Mouse (Mus musculus) C2C12 (cell line): ENCODE results near the gene Gramd1b. TPM values are rescaled to one million over a fixed set of nuclear protein-coding genes. Genes with fewer than 3 reads are reported as not detected.

Experiments used
- H3K27me3 ChIP-seq: one replicate; pipeline ENCODE4 v1.6.1; 2011; ENCODE audit not compliant: control insufficient read depth, insufficient read depth, insufficient read length
- H3K36me3 ChIP-seq: one replicate; pipeline ENCODE4 v1.6.1; 2011; ENCODE audit not compliant: control insufficient read depth, insufficient read depth
- H3K4me3 ChIP-seq: one replicate; pipeline ENCODE4 v1.5.1; 2011; ENCODE audit warnings: mild to moderate bottlenecking, control low read depth; ENCODE audit not compliant: poor library complexity, insufficient read depth, severe bottlenecking
- H3K79me2 ChIP-seq: one replicate; pipeline ENCODE4 v1.6.1; 2011; ENCODE audit not compliant: control insufficient read depth, insufficient read depth
- H3K79me3 ChIP-seq: one replicate; pipeline ENCODE4 v1.6.1; 2011; ENCODE audit warnings: low read depth, control low read depth
- H3ac ChIP-seq: one replicate; pipeline ENCODE3; 2011; ENCODE audit warnings: low read depth; ENCODE audit not compliant: control insufficient read depth, insufficient read length
- CEBPB ChIP-seq: IDR thresholded peaks from one replicate; pipeline ENCODE4 v1.6.1; 2011; ENCODE audit warnings: low read depth, mild to moderate bottlenecking, control low read depth, moderate library complexity
- CTCF ChIP-seq: IDR thresholded peaks from one replicate; pipeline ENCODE4 v1.5.1; 2011; ENCODE audit not compliant: control insufficient read depth, insufficient read depth, insufficient read length
- FOSL1 ChIP-seq: IDR thresholded peaks from one replicate; pipeline ENCODE4 v1.8.0; 2011; ENCODE audit warnings: mild to moderate bottlenecking, low read length; ENCODE audit not compliant: poor library complexity, insufficient read depth, severe bottlenecking
- MAX ChIP-seq: IDR thresholded peaks from one replicate; pipeline ENCODE4 v1.6.1; 2011; ENCODE audit warnings: mild to moderate bottlenecking, control low read depth
- MYOD1 ChIP-seq: IDR thresholded peaks from one replicate; pipeline ENCODE4 v1.6.1; 2011; ENCODE audit warnings: low read depth; ENCODE audit not compliant: control insufficient read depth, insufficient read length
- MYOG ChIP-seq: IDR thresholded peaks from one replicate; pipeline ENCODE4 v1.6.1; 2011; ENCODE audit not compliant: control insufficient read depth, insufficient read length; ENCODE audit errors: extremely low read depth
- USF1 ChIP-seq: IDR thresholded peaks from one replicate; pipeline ENCODE4 v1.6.1; 2011; ENCODE audit warnings: low read depth, mild to moderate bottlenecking, control low read depth, moderate library complexity
- polyA plus RNA-seq: library from polyadenylated mRNA; unstranded; fragments of >200 nt; fragmentation: generic; extraction: Trizol; gene quantifications from one replicate; pipeline ENCODE4 v1.2.1, GENCODE M21; 2012; ENCODE audit warnings: missing spikeins

Gramd1b gene
- polyA plus RNA-seq, 1 experiment: 3.7 TPM

DNA sequence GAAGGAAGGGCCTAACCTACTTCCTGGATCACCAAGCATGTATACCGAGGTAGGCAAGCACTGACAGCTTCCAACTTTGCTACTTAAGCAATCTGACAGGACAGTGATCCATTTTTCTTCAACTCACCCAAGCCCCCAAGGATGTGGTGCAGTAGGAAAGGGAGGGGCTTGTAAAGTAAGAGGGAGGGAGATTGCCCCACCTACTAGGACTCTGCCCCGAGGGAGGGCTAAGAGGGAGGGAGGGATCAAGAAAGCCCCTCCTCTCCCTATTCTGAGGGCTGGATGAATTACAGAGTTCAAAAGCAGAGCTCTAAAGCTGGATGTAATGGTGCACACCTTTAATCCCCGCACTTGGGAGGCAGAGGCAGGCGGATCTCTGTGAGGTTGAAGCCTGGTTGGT is 117.6 kb downstream of the Gramd1b start:
- H3K79me2 ChIP-seq: no peaks in the 10 kb centered on the region
- no peak overlapping the region for H3K4me3 ChIP-seq
- no peaks in the 10 kb centered on the region for H3K36me3 ChIP-seq
- no peaks in the 10 kb centered on the region for H3K27me3 ChIP-seq
- no peaks in the 10 kb centered on the region for H3K79me3 ChIP-seq
- TF ChIP-seq USF1 (no peak), CTCF (no peak), CEBPB (no peak), MYOG (no peak), FOSL1 (no peak), MAX (no peak), MYOD1 (no peak)
- H3ac ChIP-seq: no peak overlapping the region

DNA sequence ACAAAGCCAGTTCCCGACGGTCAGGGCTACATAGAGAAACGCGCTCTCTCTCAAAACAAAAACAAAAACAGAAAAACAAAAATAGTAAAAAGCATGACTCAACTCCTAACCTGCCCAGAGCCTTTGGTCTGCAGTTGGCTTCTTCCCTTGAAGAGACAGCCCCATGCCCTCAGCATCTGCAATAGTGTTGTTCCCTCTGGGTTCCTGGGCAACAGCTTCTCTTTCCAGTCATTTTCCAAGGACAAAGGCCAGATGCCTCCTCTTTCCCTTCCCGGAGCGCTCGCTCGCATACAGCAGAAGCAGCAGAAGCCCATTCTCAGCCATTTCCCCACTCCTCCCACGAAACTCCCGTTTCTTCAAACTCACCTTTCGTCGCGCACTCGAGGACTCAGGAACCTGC is 118.3 kb downstream of the Gramd1b start:
- Histone ChIP-seq H3K79me2 (no peaks in the 10 kb centered on the region), H3ac (no peak overlapping the region), H3K36me3 (no peaks in the 10 kb centered on the region), H3K4me3 (no peak overlapping the region), H3K79me3 (no peaks in the 10 kb centered on the region), H3K27me3 (no peaks in the 10 kb centered on the region)
- TF ChIP-seq MAX (no peak), CTCF (no peak), FOSL1 (no peak), CEBPB (no peak), USF1 (no peak), MYOD1 (no peak), MYOG (no peak)

DNA sequence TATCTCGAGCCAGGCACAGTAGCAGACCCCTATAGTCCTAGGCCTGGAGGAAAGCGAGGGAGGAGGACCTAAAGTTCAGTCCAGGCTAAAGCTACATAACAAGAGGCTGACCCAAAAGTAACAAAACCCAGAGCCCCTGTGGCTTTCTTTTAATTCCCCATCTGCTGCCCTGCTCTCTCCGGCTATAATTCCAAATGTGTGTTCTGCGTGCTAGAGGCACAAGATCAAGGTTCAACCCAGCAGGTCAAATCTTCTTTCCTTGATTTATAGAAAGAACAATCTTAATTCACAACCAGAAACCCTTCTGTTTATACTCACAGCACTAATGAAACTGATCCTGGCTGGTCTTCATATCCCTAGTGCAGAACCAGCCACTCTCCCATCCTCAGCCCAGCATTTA is 118.9 kb downstream of the Gramd1b start:
- H3K4me3 ChIP-seq: no peak overlapping the region
- no peaks in the 10 kb centered on the region for H3K79me3 ChIP-seq
- no peak overlapping the region for H3ac ChIP-seq
- H3K79me2 ChIP-seq: no peaks in the 10 kb centered on the region
- H3K36me3 ChIP-seq: no peaks in the 10 kb centered on the region
- TF ChIP-seq CTCF (no peak), FOSL1 (no peak), MYOD1 (no peak), MAX (no peak), CEBPB (no peak), MYOG (no peak), USF1 (no peak)
- H3K27me3 ChIP-seq: no peaks in the 10 kb centered on the region

DNA sequence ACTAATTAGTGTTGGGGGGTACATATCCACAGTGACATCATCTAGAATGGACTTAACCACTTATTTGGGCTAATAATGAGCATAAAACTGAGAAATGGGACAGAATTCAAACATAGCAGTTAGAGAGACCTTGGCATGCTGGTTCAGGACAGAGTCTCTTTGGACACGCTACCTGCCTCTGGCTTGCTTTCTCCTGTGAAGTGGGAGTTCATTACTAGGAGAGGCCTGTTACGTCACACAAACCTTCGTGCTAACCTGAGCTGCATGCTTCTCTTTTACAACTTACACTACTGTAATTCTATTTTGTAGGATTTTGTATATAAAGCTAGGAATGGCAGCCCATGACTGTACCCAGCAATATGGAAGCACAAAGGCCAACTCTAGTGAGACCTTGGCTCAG is 120.3 kb downstream of the Gramd1b start:
- H3K79me2 ChIP-seq: no peaks in the 10 kb centered on the region
- no peaks in the 10 kb centered on the region for H3K36me3 ChIP-seq
- no peak for TF ChIP-seq MAX
- TF ChIP-seq MYOD1: no peak
- no peak for TF ChIP-seq CTCF
- no peak for TF ChIP-seq MYOG
- no peak for TF ChIP-seq FOSL1
- TF ChIP-seq USF1: no peak
- TF ChIP-seq CEBPB: no peak
- no peak overlapping the region for H3K4me3 ChIP-seq
- H3ac ChIP-seq: no peak overlapping the region
- H3K79me3 ChIP-seq: no peaks in the 10 kb centered on the region
- no peaks in the 10 kb centered on the region for H3K27me3 ChIP-seq

DNA sequence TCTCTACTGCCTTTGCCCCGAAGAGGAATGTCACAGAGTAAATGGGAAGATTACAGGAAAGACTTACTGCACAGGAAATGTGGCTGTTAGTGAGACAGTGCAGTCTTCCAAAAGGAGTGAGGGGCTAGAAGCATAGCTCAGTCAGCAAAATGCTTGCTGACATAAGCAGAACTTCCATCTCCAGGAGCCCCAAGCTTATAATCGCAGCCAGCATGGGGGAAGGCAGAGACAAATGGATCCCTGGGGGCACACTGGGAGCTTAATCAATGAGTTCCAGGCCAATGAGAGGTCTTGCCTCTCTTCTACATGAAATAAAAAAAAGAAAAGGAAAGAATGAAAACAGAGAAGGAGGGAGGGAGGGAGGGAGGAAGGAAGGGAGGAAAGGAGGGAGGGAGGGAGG is 122.1 kb downstream of the Gramd1b start:
- Histone ChIP-seq H3K79me3 (no peaks in the 10 kb centered on the region), H3K36me3 (no peaks in the 10 kb centered on the region), H3K79me2 (no peaks in the 10 kb centered on the region), H3K27me3 (no peaks in the 10 kb centered on the region), H3K4me3 (no peak overlapping the region), H3ac (no peak overlapping the region)
- TF ChIP-seq MAX: no peak
- no peak for TF ChIP-seq USF1
- no peak for TF ChIP-seq MYOG
- TF ChIP-seq CEBPB: no peak
- TF ChIP-seq MYOD1: no peak
- TF ChIP-seq FOSL1: no peak
- no peak for TF ChIP-seq CTCF

DNA sequence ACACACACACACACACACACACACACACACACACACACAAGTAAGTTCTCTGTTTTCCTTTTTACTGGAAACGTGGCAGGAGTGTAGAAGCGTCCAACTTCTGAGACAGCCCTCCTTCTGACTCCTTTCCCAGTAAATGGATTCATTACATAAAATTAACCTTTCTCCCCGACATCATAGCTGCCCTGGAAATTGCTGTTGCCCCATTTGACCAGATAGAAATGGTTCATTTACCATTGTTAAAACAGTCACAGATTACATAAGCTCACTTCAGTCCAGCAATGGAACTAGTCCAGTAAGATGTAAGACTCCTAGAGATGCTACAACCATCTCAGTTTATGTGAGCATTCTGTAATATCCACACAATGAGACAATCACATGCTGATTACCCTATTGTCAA is 122.8 kb downstream of the Gramd1b start:
- H3K79me2 ChIP-seq: no peaks in the 10 kb centered on the region
- no peak for TF ChIP-seq USF1
- TF ChIP-seq MYOD1: no peak
- no peak for TF ChIP-seq MYOG
- no peak for TF ChIP-seq MAX
- no peak for TF ChIP-seq FOSL1
- TF ChIP-seq CEBPB: no peak
- TF ChIP-seq CTCF: no peak

More for the DNA sequence above, 122.8 kb downstream of the Gramd1b start:
- H3ac ChIP-seq: no peak overlapping the region
- no peaks in the 10 kb centered on the region for H3K27me3 ChIP-seq
- H3K79me3 ChIP-seq: no peaks in the 10 kb centered on the region
- H3K36me3 ChIP-seq: no peaks in the 10 kb centered on the region
- no peak overlapping the region for H3K4me3 ChIP-seq
